Mouse (Mus musculus) heart, postnatal 36 days (tissue): ENCODE measurements around the gene Vash1. TPM values are rescaled to one million over a fixed set of nuclear protein-coding genes. Genes with fewer than 3 reads are reported as not detected.

Source experiments
- DNase-seq, 2 experiments: peaks; one replicate each; pipeline ENCODE4 v3.0.0; 2021 to 2022
- intact Hi-C: fragments of 180-260 bp; cut with DNase I; formaldehyde crosslinking; loops from one replicate; pipeline ENCODE4 v1.15.1; 2025
- total RNA-seq, 2 experiments: library from RNA; stranded (reverse); gene quantifications; 2 replicates each; pipeline ENCODE4 v1.2.3; 2021

The Vash1 gene
- total RNA-seq, 2 experiments from 2014 or later: 14.0 to 17.0 TPM

DNA sequence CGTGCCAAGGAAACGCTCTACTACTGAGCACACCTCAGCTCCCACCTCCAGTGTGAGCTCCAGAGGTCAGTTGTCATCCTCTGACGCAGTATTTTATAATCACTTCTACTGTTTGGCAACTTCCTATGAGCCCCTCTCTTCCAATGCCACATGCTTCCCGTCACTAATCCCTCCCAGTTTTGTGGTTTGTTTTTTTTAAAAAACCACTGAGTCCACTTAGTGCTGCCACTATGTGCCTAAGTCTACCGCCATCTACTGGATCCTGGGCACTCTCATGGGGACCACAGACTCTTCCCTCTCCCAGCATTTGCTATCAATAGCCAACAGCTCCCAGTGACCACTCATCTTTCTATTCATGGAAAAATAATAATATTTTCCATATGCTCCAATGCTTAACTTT is 35.5 kb downstream of the Vash1 start:
- intact Hi-C loops: loop anchor here (5.0 kb wide), 1 partner anchor 47 kb away; no protein-coding TSS in a partner anchor
- DNase-seq: no peak

DNA sequence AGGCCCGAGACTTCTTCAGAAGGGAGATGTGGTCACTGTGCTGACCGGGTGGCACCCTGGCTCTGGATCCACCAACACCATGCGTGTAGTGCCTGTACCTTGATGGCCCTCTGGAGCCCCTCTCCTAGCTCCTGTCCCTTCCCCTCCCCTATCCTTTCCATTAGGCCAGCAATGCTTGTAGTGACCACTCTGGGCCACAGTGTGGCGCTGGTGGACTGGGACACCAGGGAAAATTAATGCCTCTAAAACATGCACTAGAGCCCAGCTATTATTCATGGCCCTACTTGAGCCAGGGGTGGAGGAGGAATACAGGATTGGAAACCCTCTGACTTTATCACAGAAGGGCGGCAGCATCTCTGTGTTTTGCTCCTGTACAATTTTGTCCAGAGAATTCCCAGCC is 36.9 kb downstream of the Vash1 start:
- intact Hi-C loops: loop anchor here (1.0 kb wide), 1 partner anchor 338 kb away; no protein-coding TSS in a partner anchor
- peak; percentile 73 to 79 for DNase-seq

DNA sequence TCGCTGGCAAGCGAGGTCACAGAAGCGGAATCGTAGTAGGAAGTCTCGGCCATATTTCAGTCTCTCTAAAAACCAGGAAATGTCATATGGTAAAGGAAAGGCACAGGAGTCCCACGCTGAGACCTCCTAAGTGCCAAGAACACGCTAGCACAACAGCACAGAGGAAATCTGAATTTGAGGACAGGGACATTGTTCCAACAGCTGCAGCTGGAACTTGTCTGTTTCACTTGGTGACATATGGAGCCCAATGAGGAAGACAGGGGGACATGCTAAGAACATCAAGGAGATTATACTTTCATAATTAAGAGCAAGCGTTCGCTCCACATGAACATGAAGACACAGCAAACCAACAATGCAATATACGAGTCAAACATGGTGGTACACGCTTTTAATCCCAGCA is 38.5 kb downstream of the Vash1 start:
- no peak for DNase-seq
- intact Hi-C loops: no loop called here

DNA sequence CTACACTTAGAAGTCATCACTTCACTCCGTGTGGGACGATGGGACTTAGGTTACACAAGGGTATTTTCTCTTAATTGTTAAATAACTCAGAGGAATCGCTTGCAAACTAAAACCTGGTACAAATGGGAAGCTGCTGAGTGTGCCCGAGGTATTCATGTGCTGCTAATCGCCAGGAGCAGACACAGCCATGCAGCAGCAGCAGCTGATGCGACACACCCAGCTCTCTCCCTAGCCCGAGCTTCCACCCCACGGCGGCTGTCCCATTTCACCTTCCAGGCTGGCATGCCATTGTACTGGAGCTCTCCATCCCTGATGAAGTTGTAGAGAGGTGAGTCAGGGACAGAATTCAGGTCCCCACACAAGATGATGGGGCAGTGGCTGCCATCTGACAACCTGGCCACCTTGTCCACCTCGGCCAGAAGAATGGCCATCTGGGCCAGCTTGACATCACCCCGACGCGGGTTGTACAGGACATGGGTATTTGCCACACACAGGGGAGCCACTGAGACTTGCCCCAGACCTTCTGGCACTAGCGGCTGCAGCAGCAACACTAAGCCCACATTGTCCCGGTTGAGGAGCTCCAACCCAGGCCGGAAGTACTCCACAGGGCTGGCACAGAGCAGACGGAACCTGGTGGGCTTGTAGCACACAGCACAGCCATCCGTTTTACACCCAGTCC is 41.6 kb downstream of the Vash1 start:
- no peak for DNase-seq
- intact Hi-C loops: no loop called here

GRCm38 (mm10) chr12:86721453-86721852 is 43.0 kb downstream of the Vash1 start:
- intact Hi-C loops: no loop called here
- no peak for DNase-seq

GRCm38 (mm10) chr12:86724300-86724699 is 45.8 kb downstream of the Vash1 start:
- no peak for DNase-seq
- intact Hi-C loops: no loop called here

GRCm38 (mm10) chr12:86725706-86726105 is 47.2 kb downstream of the Vash1 start:
- intact Hi-C loops: no loop called here
- no peak for DNase-seq

DNA sequence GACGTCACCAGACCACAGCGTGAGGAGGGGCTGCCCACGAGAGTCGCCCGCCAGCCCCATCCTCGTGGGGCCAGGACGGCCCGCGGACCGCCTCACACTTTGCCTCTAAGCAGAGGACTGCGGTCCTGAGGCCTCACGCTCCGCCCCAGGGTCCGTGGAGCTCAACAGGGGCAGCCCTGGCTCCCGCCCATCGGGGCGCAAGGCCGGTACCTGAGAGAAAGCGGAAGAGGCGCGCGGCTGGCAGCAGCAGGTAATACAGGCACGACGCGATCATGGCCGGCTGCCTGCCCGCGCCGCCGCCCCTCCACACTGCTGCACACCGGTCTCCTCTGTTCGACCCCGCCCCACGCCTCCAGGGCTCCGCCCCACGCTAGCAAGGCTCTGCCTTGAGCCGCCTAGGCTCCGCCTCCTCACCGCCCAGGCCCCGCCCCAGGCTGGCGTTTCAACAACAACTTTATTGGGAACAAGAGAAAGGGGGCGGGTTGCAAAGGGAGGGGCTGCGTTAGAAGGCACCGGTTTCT is 47.7 kb downstream of the Vash1 start, which contains the start of gene Angel1:
Angel1 (minus strand) TSS at position 341 of the 521 bp plus-strand sequence.
- intact Hi-C loops: no loop called here
- peak; percentile 96 to 97 for DNase-seq

GRCm38 (mm10) chr12:86734319-86734810 is 55.9 kb downstream of the Vash1 start, which contains the start of gene Lrrc74a:
TSS of gene Lrrc74a (plus strand) at chr12:86734369.
- intact Hi-C loops: no loop called here
- DNase-seq: no peak

Other genes starting within 250 kb of the Vash1 start
- 1 to 10 TPM; 3.2 to 4.4 TPM for gene Angel1, start 47.8 kb downstream of the Vash1 start, total RNA-seq
- gene Lrrc74a, start 55.7 kb downstream of the Vash1 start, total RNA-seq: not detected
- gene Irf2bpl, start 206.1 kb downstream of the Vash1 start, total RNA-seq: 10 to 100 TPM; 36.1 to 37.0 TPM